Mouse (Mus musculus) olfactory bulb, adult 2 months (tissue): ENCODE measurements around the gene Iqgap2.

ENCODE experiments used
- CTCF ChIP-seq: fragments of 200-500 bp; IDR thresholded peaks from 2 replicates; pipeline ENCODE4 v1.5.1; 2012; ENCODE audit warnings: low read depth, mild to moderate bottlenecking, low read length, moderate library complexity; ENCODE audit not compliant: insufficient read depth
- POLR2A ChIP-seq: fragments of 200-500 bp; IDR thresholded peaks from 2 replicates; pipeline ENCODE4 v1.6.1; 2012; ENCODE audit warnings: mild to moderate bottlenecking, low read depth, low read length, moderate library complexity; ENCODE audit not compliant: insufficient read depth

- TF ChIP-seq POLR2A (no peak), CTCF (no peak)
Observed at GRCm38 (mm10) chr13:95595921-95596320, 295.8 kb downstream of the Iqgap2 start.
